Mouse (Mus musculus): ENCODE results near the gene Gm3739.
"Not testable (repeated sequence)": the region's sequence is repeated elsewhere in the genome, so short reads cannot be mapped to it uniquely, and the experiment has no call there.

Gene Gm3739

DNA sequence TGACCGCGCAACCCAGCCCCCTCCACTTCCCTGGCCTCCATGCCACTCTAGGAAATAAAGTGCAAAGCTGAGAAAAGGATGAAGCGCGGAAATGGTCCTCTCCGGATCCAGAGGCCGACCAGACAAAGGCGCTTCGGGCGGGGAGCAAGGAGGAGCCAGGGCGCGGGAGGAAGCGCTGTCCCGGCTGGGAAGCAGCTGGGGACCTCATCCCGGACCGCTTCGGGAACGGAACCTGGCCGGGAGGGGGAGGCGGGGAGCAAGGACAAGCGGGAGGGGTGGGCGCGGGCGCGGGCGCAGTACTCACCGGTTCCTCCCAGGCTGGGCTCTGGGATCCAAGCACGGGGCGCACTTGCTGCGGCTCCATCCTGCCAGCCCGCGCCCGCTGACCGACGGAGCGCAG lies at the start of gene Gm3739:
Gene Gm3739 (minus strand): TSS at position 389 of the 400 bp plus-strand sequence.
- DNase-seq: not testable (repeated sequence)

DNA sequence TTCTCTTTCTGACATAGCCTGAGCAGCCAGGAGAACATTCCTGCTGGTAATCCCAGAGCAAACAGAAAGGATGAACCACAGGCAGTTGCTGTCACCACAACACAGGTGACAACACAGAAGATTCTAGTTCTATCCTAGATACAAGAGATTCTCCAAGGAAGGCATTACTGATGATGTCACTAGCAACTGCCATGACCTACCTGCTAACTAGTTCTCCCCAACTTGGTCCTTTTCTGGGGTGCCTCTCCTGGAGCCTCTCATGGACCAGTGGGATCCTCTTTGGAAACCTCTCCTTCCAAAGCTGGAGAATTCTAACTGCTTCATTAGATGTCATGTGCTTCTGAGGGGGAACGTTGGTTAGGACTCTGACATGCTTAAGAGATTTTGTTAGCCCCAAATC lies 17.4 kb upstream of the Gm3739 start, which contains the start of gene Gm5797:
Gene Gm5797 (minus strand): TSS at position 101 of the 400 bp plus-strand sequence.
- DNase-seq: not testable (repeated sequence)

DNA sequence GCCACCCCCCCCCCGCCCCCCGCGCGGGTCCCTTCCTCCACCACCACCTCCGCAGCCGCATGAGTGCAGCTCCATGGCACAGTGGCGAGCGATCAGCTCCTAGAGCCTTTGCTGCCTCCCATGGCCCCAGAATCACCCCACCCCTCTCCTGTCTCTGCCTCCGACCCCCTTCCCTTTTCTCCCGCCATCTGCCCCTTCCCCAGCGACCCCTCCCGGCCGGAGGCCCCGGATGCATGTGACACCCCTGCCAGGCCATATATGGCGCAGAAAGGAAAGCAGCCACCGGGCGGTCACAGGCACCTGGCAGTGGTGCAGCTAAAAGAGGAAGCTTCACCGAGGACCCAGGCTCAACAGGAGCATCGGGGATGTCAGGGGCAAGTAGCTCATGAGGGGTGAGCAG lies 244 bp upstream of the Gm3739 start:
- peak; percentile 1 to 2 for DNase-seq

DNA sequence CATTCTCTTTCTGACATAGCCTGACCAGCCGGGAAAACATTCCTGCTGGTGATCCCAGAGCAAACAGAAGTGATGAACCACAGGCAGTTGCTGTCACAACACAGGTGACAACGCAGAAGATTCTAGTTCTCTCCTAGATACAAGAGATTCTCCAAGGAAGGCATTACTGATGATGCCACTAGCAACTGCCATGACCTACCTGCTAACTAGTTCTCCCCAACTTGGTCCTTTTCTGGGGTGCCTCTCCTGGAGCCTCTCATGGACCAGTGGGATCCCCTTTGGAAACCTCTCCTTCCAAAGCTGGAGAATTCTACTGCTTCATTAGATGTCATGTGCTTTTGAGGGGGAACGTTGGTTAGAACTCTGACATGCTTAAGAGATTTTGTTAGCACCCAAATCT lies 50.2 kb downstream of the Gm3739 start, which contains the start of gene Gm3727:
Gene Gm3727 (minus strand): TSS at position 101 of the 400 bp plus-strand sequence.
- not testable (repeated sequence) for DNase-seq

Measured in B cell, adult 2 months (primary cell).